Comparison of ENCODE assay signal across 14 mouse cellular contexts in the genomic region with DNA sequence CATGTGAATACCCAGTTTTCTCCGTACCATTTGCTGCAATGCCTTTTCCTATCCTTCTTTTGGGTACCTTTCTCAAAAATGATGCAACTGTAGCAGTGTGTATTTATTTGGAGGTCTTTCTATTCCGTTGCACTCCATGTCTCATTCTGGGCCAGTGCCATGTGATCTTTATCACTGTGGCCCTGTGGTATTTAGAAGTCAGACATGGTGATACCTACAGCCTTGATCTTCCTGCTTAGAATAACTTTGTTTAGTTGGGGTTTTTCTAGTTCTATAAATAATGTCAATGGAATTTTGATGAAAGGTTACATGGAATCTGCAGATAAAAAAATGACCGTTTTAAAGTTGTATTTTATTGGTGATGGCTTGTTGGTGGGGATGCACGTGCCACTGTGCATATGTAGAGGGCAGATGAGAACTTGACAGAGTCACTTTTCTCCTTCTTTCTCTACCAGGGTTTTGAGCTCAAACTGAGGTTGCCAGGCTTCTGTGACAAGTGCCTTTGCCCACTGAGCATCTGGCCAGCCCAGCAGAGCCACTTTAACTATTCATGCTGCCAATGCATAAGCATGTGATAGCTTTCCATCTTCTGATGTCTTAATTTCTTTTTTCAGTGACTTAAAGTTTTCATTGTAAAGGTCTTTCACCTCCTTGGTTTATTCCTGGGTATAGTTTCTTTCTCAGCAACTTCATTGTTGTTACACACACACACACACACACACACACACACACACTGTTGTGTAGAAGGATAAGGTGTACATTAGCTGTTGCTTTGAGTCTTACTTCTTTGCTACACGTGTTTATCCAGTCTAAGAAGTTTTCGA. TPM values are rescaled to one million over a fixed set of nuclear protein-coding genes. Genes with fewer than 3 reads are reported as not detected.
DNase-seq lines count a peak whose midpoint lies in the region.
"Had no signal": no experiment of that assay in that cellular context is flagged by ENCODE, and none has a peak within 500 bp of the region (broad histone marks: within the 10 kb centered on the region; RNA-seq: fewer than 3 reads in every experiment).

No protein-coding gene starts in this region.

- peak; percentile 15 for DNase-seq in adrenal gland, adult 2 months
- DNase-seq in adrenal gland, postnatal 4 days (ENCODE audit: low spot score in 2 of 2) = no peak
- peak; percentile 13 for DNase-seq in heart, adult 11 months
- no peak for DNase-seq in heart, adult 8-10 months (ENCODE audit: low spot score)
- DNase-seq in A20 (ENCODE audit: low read depth, low spot score) = peak; percentile 56
- DNase-seq in naive thymus-derived CD4-positive, alpha-beta T cell, adult 2 months (ENCODE audit: low read depth) = peak; percentile 16
- no peak for DNase-seq in left cerebral cortex, postnatal 25 days (ENCODE audit: low spot score in 2 of 2)
- DNase-seq: cerebellum, adult 18-20 months; cerebellum, adult 9-10 months; gastrocnemius, postnatal 10 days; gastrocnemius, postnatal 36 days; heart, postnatal 10 days; heart, postnatal 36 days; kidney, adult 11 months had no signal

- intact Hi-C loops in left cerebral cortex, postnatal 25 days (cut with DNase I) = no loop called here

RNA-seq across cellular contexts. Expression of a gene that starts 23.0 kb away (rescaled TPM):
- 10 to 100 TPM; 63.6 to 76.5 TPM for total RNA-seq in adrenal gland, adult 2 months (2021)
- polyA plus RNA-seq in adrenal gland, adult 2 months (2012; rRNA removed) = 12.3 and 12.6 TPM in 2 replicates
- 10 to 100 TPM; 91.6 to 98.7 TPM for total RNA-seq in adrenal gland, postnatal 4 days (2021)
- 10 to 100 TPM; 30.3 to 38.1 (median 35.3) TPM for total RNA-seq in heart, adult 8-10 months (2022)
- total RNA-seq in left cerebral cortex, postnatal 25 days (2021) = 10 to 100 TPM; 76.6 to 80.8 TPM

Comparison
In these comparisons a context has a peak if more than half of its experiments do, and no peak if none do; other contexts are left out.
1. DNase-seq: peak in adrenal gland, adult 2 months (single experiment), heart, adult 11 months (single experiment), A20 (single experiment) and naive thymus-derived CD4-positive, alpha-beta T cell, adult 2 months (single experiment); none in adrenal gland, postnatal 4 days (0 of 2), heart, adult 8-10 months (single experiment) and left cerebral cortex, postnatal 25 days (0 of 2).